Mouse (Mus musculus): ENCODE measurements at regions not wholly inside any gene's neighbourhood (a gene's known extent, or its start where the extent isn't known, plus 50 kb on each side); places are given as distances from the start of the nearest gene placed in this dataset.

DNA sequence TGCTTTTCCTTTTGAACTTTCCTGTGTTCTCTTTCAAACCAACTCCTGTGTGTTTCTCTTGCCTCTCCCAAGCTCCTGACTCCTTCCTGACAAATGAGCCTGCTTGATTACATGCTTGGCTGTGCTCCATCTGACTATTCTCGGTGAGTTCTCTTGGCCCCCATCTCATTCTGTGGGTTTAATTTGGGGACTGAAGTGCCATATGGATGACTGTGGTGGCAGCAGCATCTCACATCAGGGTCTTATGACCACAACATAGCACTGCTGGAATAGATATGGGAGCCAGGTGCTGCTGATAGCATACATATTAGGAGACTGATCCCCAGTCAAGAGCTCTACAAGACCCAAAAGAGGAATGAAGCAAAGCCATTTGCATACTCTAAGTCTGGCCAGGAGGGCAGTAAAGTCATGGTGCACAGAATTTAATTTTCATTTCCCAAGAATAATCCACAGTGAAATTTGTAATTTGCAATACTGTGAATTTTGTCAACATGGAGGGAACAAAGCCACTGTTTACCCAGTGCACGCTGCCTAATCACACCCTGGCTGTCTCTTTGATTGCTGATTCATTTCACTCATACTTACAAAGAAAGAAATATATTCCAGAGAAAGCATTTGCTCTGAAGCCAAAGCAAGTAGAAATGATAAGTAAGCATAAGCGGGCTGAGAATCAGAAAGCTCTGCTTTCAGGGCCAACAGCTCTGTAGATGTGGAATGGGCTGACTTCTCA is 1478.4 kb upstream of the Gm7489 start:
- Histone ChIP-seq H3K9ac (ENCODE audit: low read depth, low read length) (no peak overlapping the region), H3K27me3 (replicated peaks; ENCODE audit: control insufficient read depth, insufficient read depth, low read length) (no peaks in the 10 kb centered on the region), H3K9me3 (ENCODE audit: control insufficient read depth) (no peaks in the 10 kb centered on the region), H3K4me3 (ENCODE audit: low read depth, low read length) (no peak overlapping the region), H3K4me1 (replicated peaks; ENCODE audit: control insufficient read depth, insufficient read depth, low read length) (no peaks in the 10 kb centered on the region), H3K27ac (ENCODE audit: low read depth, low read length) (no peak overlapping the region), H3K4me2 (replicated peaks; ENCODE audit: low read depth) (no peak overlapping the region), H3K36me3 (ENCODE audit: control insufficient read depth, insufficient read depth) (no peaks in the 10 kb centered on the region)
- no peak for ATAC-seq
- TF ChIP-seq CTCF (IDR thresholded peaks at IDR 0.05; ENCODE audit: low read depth) = no peak
- WGBS = 73% methylated on average over 3 of the region's 3 CpGs

DNA sequence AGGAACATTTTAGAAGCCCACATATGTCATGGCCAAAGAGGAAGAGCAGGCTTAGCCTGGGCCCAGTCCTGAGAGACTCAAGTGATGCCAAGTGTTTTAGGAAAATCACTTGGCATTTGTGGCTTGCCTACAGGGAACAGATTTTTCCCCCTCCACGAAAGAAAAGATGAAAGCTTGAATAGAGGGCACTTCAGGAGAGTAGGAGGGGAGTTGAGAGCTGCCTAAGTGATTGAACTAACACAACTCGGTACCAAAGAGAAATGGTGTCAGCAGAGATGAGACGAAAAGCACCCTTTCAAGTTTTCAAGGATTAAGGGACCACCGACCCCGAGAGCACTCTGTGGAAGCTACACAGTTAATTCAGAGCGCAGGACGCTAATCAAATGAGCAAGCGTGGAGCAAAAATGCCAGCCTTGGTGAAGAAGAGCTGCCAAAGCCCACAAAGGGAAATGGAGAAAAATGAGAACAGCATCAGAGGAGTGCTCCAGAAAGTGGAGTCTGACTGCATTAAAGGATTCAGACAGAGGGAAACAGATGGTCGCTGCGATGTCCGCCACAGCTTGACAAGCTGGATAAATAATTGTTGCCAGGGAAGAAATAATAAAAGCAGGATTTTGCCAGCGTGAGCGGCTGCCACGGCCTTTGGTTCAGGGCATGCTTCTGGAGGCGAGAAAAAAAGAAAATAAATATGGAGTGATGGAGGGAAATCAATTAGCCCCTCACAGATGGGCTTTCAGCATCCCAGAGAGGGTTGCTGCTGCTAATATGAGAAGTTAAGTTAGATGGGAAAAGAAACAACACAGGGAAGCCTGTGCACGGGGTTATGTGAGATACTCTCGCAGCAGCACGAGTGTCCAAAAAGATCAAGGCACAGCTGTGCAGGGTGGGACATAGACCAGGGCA is 1471.6 kb upstream of the Gm7489 start:
- Histone ChIP-seq H3K4me2 (replicated peaks; ENCODE audit: low read depth) (no peak overlapping the region), H3K9me3 (ENCODE audit: control insufficient read depth) (no peaks in the 10 kb centered on the region), H3K4me1 (replicated peaks; ENCODE audit: control insufficient read depth, insufficient read depth, low read length) (no peaks in the 10 kb centered on the region), H3K9ac (ENCODE audit: low read depth, low read length) (no peak overlapping the region), H3K36me3 (ENCODE audit: control insufficient read depth, insufficient read depth) (no peaks in the 10 kb centered on the region), H3K27ac (ENCODE audit: low read depth, low read length) (no peak overlapping the region), H3K27me3 (replicated peaks; ENCODE audit: control insufficient read depth, insufficient read depth, low read length) (no peaks in the 10 kb centered on the region), H3K4me3 (ENCODE audit: low read depth, low read length) (no peak overlapping the region)
- WGBS = 60% methylated on average over 18 of the region's 18 CpGs
- ATAC-seq = no peak
- no peak for TF ChIP-seq CTCF (IDR thresholded peaks at IDR 0.05; ENCODE audit: low read depth)

DNA sequence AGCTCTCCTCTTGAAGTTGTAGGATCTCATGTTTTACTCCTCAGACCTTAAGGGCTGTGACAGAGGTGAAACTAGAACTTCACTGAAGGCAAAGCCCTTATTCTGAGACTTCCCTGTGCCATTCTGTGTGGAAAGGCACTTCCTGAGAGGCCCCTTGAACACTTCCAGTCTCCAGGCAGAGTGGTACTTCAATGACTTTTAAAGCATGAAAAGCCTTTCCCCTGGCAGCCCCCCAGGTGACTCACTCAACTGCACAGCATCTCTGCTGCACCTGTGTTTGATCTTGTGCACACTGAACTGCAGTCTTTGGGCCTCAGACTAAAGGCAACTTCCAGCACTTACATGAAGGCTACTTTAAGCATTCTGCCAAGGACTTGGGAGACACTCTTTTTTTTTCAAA is 1458.7 kb upstream of the Gm7489 start:
- no peak overlapping the region for H3K9ac ChIP-seq (ENCODE audit: low read depth, low read length)
- no peaks in the 10 kb centered on the region for H3K27me3 ChIP-seq (replicated peaks; ENCODE audit: control insufficient read depth, insufficient read depth, low read length)
- ATAC-seq = no peak
- H3K36me3 ChIP-seq (ENCODE audit: control insufficient read depth, insufficient read depth) = no peaks in the 10 kb centered on the region
- no peak overlapping the region for H3K4me3 ChIP-seq (ENCODE audit: low read depth, low read length)
- no peaks in the 10 kb centered on the region for H3K4me1 ChIP-seq (replicated peaks; ENCODE audit: control insufficient read depth, insufficient read depth, low read length)
- no peak overlapping the region for H3K4me2 ChIP-seq (replicated peaks; ENCODE audit: low read depth)
- no peak overlapping the region for H3K27ac ChIP-seq (ENCODE audit: low read depth, low read length)
- TF ChIP-seq CTCF (IDR thresholded peaks at IDR 0.05; ENCODE audit: low read depth) = no peak
- no peaks in the 10 kb centered on the region for H3K9me3 ChIP-seq (ENCODE audit: control insufficient read depth)

DNA sequence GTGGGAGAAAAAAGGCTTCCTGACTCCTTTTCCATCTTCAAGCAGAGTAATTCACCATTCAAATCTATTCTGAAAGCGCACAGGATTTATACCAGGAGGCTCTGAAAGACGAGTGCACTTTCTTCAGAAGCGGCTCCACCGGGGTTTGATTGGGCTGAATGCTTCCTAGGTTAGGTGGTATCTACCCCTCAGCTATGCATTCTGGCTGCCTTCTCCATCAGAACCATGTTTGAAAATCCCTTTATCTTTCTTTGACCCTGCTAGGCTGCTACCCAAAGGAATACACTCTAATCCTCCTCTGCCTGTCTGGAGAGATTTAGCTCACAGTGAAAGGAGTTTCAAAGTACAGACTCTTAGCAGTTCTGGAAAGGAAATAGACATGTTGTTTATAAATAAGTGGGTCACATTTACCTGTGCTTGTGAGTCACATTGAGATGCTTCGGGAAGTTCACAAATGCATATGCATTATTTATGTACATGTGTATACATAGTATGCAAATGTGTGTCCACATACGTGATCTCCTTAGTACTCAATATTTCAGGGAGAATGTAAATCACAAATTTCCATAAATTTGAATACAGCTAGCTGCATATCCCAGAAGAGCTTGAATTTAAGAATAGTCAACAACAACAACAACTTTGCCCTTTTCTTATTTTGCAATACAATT is 1454.1 kb upstream of the Gm7489 start:
- Histone ChIP-seq H3K4me2 (replicated peaks; ENCODE audit: low read depth) (no peak overlapping the region), H3K4me3 (ENCODE audit: low read depth, low read length) (no peak overlapping the region), H3K9me3 (ENCODE audit: control insufficient read depth) (no peaks in the 10 kb centered on the region), H3K27ac (ENCODE audit: low read depth, low read length) (no peak overlapping the region), H3K9ac (ENCODE audit: low read depth, low read length) (no peak overlapping the region), H3K36me3 (ENCODE audit: control insufficient read depth, insufficient read depth) (no peaks in the 10 kb centered on the region), H3K4me1 (replicated peaks; ENCODE audit: control insufficient read depth, insufficient read depth, low read length) (no peaks in the 10 kb centered on the region), H3K27me3 (replicated peaks; ENCODE audit: control insufficient read depth, insufficient read depth, low read length) (no peaks in the 10 kb centered on the region)
- no peak for TF ChIP-seq CTCF (IDR thresholded peaks at IDR 0.05; ENCODE audit: low read depth)
- ATAC-seq = no peak
- WGBS = 82% methylated on average over 6 of the region's 6 CpGs

DNA sequence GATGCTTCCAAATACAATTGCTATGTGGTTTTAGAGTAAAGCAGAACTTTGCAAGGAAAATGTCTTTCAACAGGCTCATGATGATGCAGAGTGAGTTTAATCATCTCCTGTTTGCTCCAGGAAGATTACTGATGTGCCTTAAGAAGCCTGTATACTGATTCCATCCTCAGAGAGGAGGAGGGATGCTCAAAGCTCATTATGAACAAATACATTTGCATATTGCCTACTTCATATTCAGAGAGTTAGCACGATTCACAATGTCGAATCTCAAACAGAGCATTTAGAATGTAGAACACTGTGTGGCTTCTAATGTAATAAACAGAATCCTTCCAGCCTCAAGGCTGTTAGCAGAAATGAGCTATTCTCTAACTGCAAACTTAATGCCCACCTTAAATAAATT is 1451.1 kb upstream of the Gm7489 start:
- Histone ChIP-seq H3K9ac (ENCODE audit: low read depth, low read length) (no peak overlapping the region), H3K4me1 (replicated peaks; ENCODE audit: control insufficient read depth, insufficient read depth, low read length) (no peaks in the 10 kb centered on the region), H3K36me3 (ENCODE audit: control insufficient read depth, insufficient read depth) (no peaks in the 10 kb centered on the region), H3K27ac (ENCODE audit: low read depth, low read length) (no peak overlapping the region), H3K9me3 (ENCODE audit: control insufficient read depth) (no peaks in the 10 kb centered on the region), H3K4me2 (replicated peaks; ENCODE audit: low read depth) (no peak overlapping the region), H3K4me3 (ENCODE audit: low read depth, low read length) (no peak overlapping the region), H3K27me3 (replicated peaks; ENCODE audit: control insufficient read depth, insufficient read depth, low read length) (no peaks in the 10 kb centered on the region)
- WGBS = 79% methylated on average over 2 of the region's 2 CpGs
- no peak for TF ChIP-seq CTCF (IDR thresholded peaks at IDR 0.05; ENCODE audit: low read depth)
- no peak for ATAC-seq

DNA sequence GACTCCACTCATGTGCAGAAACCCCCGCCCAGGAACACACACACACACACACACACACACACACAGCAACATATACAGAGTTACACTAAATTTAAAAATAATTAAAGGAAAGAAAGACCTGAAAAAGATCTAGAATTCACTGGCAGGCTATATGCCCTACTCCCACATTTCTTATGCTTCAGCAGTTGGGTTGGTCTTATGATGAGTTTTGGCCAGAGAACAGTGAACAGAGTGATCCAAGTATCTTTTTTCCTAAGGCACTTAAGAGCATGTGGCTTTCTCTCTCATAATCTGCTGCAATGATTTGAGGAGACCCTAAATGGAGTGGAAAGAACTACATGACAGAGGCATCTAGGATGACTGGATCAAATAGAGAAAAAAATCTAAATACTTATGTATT is 1446.3 kb upstream of the Gm7489 start:
- Histone ChIP-seq H3K4me2 (replicated peaks; ENCODE audit: low read depth) (no peak overlapping the region), H3K9me3 (ENCODE audit: control insufficient read depth) (no peaks in the 10 kb centered on the region), H3K27ac (ENCODE audit: low read depth, low read length) (no peak overlapping the region), H3K4me1 (replicated peaks; ENCODE audit: control insufficient read depth, insufficient read depth, low read length) (no peaks in the 10 kb centered on the region), H3K36me3 (ENCODE audit: control insufficient read depth, insufficient read depth) (no peaks in the 10 kb centered on the region), H3K27me3 (replicated peaks; ENCODE audit: control insufficient read depth, insufficient read depth, low read length) (no peaks in the 10 kb centered on the region), H3K9ac (ENCODE audit: low read depth, low read length) (no peak overlapping the region), H3K4me3 (ENCODE audit: low read depth, low read length) (no peak overlapping the region)
- no peak for TF ChIP-seq CTCF (IDR thresholded peaks at IDR 0.05; ENCODE audit: low read depth)
- no peak for ATAC-seq
- WGBS = 89% methylated on average over 1 of the region's 1 CpGs
